Mouse (Mus musculus) adrenal gland, postnatal 14 days (tissue): ENCODE data around the gene Jtb. TPM values are rescaled to one million over a fixed set of nuclear protein-coding genes. Genes with fewer than 3 reads are reported as not detected.

Experiments used
- DNase-seq: peaks from one replicate; pipeline ENCODE4 v3.0.0; 2021; ENCODE audit warnings: mixed read lengths
- total RNA-seq: library from RNA; stranded (reverse); gene quantifications from 2 replicates; pipeline ENCODE4 v1.2.3, GENCODE M21; 2021

Jtb gene
- total RNA-seq, 1 experiment from 2014 or later, result 58.8 TPM

- DNase-seq, result no peak
Measured at GRCm38 (mm10) chr3:90263121-90263771, 31.8 kb downstream of the Jtb start.

- no peak for DNase-seq
Measured at GRCm38 (mm10) chr3:90264687-90265033, 33.3 kb downstream of the Jtb start.

GRCm38 (mm10) chr3:90265034-90265931 is 33.9 kb downstream of the Jtb start, which contains the start of gene Dennd4b:
Gene Dennd4b (plus strand): TSS chr3:90265185.
- peak; percentile 98 for DNase-seq

- peak; percentile 23 for DNase-seq
Measured at GRCm38 (mm10) chr3:90265932-90266741, 34.7 kb downstream of the Jtb start.

- DNase-seq, result no peak
Measured at GRCm38 (mm10) chr3:90266901-90267775, 35.7 kb downstream of the Jtb start.

GRCm38 (mm10) chr3:90268190-90268589 is 36.8 kb downstream of the Jtb start:
- no peak for DNase-seq

GRCm38 (mm10) chr3:90268971-90269370 is 37.6 kb downstream of the Jtb start:
- DNase-seq, result no peak

- DNase-seq, result no peak
Measured at GRCm38 (mm10) chr3:90270784-90271183, 39.4 kb downstream of the Jtb start.

GRCm38 (mm10) chr3:90272170-90272569 is 40.8 kb downstream of the Jtb start:
- DNase-seq, result no peak

GRCm38 (mm10) chr3:90273855-90274254 is 42.5 kb downstream of the Jtb start:
- no peak for DNase-seq

- DNase-seq, result no peak
Measured at GRCm38 (mm10) chr3:90275286-90275685, 43.9 kb downstream of the Jtb start.

GRCm38 (mm10) chr3:90276858-90277257 is 45.5 kb downstream of the Jtb start:
- no peak for DNase-seq

GRCm38 (mm10) chr3:90277793-90278192 is 46.4 kb downstream of the Jtb start:
- no peak for DNase-seq

GRCm38 (mm10) chr3:90278211-90278610 is 46.8 kb downstream of the Jtb start:
- DNase-seq, result no peak

- no peak for DNase-seq
Measured at GRCm38 (mm10) chr3:90279216-90279615, 47.8 kb downstream of the Jtb start.

- no peak for DNase-seq
Measured at GRCm38 (mm10) chr3:90279743-90280142, 48.3 kb downstream of the Jtb start.

GRCm38 (mm10) chr3:90280708-90281107 is 49.3 kb downstream of the Jtb start:
- DNase-seq, result no peak

GRCm38 (mm10) chr3:90284150-90284549 is 52.8 kb downstream of the Jtb start:
- DNase-seq, result no peak
